Mouse (Mus musculus): ENCODE measurements around the gene Lgmn. TPM values are rescaled to one million over a fixed set of nuclear protein-coding genes. Genes with fewer than 3 reads are reported as not detected.

Gene Lgmn
- polyA plus RNA-seq, 1 experiment from 2014 or later: 75.0 TPM

DNA sequence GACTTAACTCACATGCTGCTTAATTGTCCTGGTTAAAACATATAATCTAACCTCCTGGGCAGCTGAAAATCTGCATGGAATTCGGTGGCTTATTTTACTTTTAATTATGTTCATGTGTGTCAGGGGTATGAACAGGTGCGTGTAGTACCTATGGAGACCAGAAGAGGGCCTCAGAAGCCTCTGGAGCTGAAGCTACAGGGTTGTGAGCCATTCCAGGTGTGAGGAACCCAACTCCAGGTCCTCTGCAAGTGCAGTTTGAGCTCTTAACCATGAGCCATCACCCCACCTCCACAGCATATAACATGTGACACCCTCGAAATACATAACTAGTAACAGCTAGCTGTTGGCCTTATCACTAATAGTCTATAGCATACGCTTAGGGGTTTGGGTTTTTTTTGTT, 47.6 kb downstream of the Lgmn start:
- DNase-seq (ENCODE audit: low spot score): peak; percentile 54

DNA sequence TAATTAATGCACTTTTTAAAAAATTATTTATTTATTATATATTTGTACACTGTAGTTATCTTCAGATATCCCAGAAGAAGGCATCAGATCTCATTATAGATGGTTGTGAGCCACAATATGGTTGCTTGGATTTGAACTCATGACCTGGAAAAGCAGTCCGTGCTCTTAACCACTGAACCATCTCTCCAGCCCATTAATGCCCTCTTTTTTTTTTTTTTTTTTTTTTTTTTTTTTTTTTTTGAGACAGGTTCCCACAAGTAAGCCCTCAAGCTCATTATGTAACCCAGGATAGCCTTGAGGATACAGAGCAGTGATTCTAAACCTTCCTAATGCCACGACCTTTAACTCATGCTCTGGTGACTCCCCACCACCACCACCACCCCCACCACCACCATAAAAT, 48.5 kb downstream of the Lgmn start:
- no peak for DNase-seq (ENCODE audit: low spot score)

DNA sequence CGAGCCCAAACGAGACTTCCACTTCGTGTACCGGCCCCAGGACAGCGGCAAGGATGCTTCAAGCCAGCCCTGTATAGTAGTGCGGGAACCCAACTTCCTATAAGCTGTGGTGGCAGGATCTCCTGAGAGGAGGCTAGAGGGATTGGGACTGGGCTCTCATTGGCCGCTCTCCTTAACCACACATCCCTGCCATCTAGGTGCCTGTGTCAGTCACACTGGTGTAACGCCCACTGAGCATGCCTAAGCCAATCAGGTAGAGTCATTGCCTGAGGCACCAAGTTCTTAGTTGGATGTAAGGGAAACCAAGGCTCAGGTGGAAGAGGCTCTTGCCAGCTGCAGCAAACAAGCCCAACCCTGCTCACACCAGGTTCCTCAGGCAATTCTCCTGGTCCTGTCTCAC, 49.6 kb downstream of the Lgmn start:
- no peak for DNase-seq (ENCODE audit: low spot score)

DNA sequence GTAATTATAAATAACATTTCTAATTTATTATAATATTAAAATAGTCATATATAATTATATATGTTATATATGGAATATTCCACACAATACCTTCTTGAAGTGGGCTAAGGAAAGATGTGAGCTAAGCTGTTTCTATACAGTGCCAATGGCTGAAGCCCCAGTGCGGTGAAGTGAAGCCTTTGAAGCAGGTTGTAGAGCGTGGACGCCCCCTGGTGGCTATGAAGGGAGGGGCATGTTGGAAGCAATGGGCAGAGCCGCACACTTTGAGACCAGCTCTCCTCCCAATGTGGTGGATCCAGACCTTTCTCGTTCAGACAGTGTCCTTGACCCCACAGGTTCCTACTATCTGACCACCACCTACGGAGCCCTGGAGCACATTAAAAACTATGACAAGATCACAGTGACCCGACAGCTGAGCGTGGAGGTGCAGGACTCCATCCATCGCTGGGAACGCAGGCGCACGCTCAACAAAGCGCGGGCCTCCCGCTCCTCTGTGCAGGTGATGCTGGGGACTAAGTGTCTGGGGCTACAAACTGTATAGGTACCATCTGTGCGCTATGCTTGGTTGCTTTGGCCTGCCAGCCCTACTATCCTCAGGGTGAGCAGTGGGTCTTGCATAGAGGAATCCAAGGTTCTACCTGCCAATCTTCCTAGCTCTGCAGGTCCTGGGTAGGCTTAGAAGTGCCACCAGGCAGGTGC, 52.2 kb downstream of the Lgmn start:
- peak; percentile 79 for DNase-seq (ENCODE audit: low spot score)

DNA sequence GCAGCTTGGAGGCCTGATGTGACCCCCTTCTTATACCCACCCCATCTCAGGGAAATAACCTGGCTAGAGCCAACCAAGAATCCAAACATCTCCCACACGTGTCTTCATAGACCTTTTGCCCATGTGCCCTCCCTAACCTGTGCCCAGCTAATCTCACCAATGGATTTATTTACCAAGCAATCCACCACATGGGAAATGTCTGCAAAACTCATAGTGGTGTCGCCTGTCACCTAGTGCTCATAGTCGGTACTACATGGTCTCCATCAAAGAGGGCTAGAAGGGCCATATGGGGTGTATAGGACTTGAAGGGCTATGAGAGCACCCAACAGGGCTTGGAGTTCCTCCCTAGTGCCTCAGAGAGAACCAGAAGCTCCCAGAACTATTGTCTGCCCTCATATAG, 54.8 kb downstream of the Lgmn start:
- peak; percentile 38 for DNase-seq (ENCODE audit: low spot score)

DNA sequence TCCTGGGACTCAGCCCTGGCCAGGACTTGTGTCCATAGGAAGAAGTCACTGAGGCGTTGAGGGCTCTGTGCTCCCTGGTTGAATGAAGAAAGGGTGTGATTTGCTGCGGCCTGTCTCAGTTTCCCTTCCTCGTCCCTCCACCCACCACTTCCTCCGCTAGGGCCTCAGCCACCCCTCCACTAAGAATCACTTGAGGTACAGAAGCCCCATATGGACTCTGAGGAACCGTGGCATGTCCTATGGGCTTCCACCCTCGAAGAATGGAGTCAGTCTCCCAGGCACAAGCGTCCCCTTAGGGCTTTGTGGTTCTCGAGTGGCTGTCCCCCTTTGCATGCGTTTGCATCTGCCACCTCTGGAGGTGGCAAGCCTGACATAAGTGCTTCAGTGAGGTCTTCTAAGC, 56.3 kb downstream of the Lgmn start:
- DNase-seq (ENCODE audit: low spot score): no peak

DNA sequence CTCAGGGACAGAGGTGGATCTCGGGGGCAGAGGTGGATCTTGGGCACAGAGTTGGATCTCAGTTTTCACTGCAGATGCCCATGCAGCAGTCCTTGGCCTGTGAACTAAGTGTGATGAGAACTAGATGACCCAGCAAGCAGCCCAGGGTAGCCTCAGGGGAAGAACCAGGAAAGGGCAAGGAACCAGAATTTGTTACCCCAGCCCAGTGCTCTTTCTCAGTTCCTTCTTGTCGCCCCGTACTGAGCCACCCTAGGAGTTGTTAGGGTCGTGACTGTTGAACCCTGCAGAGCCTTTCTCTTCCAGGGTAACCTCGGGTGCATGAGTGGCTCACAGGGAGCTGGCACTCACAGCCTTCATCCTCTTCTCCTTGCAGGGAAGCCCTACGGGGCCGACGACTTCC, 57.4 kb downstream of the Lgmn start:
- no peak for DNase-seq (ENCODE audit: low spot score)

DNA sequence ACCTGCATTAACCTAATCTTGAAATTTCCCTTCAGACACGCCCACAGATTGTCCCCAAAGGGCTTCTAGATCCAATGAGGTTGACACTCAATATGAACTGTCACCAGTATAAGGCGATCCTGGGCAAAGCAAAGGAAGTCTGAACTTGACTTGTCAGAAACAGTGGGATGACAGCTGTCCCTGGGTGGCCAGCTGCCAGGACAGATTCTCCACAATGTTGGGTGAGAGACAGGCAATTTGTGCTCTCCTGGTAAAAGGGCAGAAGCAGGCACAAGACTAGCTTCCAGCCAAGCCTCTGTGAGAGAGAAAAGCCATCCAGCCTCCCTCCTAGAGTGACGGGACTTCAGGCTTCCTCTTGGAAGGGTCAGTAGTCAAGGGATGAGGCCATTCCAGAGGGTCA, 67.3 kb downstream of the Lgmn start:
- no peak for DNase-seq (ENCODE audit: low spot score)

DNA sequence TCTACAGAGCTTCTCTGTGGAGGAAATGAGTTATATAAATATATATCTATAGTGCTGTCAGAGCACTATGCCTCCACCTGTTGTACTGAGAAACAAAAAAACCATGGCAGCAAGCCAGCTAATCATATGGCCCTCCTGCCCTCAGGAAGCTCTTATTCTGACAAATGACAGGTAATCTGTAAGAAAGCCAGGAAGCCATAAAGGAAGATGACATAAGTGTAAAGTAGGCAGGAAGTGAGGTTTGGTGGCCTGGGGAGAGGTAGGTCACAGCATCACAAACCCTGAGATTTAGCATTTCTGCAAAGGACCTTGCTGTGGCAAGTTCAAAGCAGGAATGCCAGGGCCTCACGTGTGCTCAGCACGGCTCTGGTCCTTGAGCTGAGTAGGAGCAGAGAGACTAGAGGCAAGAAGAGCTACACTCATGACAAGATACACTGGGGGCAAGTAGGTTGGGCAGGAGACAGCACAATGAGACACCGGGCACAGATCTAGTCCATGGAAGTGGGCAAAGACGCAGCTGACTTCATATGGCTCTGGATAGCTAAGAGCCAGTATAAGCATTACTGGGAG, 68.6 kb downstream of the Lgmn start:
- peak; percentile 37 for DNase-seq (ENCODE audit: low spot score)

DNA sequence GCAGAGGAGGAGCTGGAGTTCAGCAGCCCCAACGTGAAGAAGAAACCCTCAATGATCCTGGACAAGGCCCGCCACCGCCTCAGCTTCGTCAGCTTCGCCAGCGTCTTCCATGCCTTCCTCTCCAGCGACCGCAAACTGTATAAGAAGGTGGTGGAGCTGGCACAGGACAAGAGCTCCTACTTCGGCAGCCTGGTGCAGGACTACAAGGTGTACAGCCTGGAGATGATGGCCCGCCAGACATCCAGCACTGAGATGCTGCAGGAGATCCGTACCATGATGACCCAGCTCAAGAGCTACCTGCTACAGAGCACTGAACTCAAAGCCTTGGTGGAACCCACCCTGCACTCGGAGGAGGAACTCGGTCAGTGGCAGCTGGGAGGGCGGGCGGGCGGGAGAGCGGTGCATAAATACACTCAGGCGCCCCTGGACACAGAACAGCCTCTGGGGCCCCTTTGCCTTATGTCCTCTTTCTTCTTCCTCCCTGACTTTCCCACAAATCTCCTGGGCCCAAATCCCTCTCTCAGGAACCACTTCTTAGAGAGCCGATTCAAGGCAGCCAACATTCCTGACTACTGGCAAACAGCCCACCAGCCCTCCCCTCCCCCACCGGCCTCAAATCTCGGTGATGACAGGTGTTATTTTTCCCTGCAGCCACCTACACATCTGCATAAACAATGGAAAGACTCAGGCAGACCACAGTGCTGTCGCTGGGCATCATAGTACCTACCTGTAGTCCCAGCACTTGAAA, 70.0 kb downstream of the Lgmn start:
- DNase-seq (ENCODE audit: low spot score): no peak

DNA sequence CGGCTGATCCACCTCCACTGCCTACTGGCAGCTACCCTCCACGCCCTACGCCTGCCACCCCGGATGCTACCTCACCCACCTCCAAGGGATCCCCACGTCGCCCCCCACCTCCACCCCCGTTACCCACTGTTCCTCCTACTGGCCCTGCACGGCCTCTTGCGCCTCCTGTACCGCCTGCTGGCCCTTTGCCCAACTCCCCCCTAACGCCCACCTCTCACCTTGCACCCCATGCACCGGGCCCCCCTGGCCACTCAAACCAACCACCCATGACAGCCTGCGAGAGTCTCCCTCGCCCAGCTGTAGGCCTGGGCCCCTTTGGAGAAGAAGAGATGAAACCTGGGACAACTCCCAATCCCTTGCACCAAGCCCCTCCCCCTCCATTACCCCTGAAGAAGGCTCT, 71.1 kb downstream of the Lgmn start:
- no peak for DNase-seq (ENCODE audit: low spot score)

DNA sequence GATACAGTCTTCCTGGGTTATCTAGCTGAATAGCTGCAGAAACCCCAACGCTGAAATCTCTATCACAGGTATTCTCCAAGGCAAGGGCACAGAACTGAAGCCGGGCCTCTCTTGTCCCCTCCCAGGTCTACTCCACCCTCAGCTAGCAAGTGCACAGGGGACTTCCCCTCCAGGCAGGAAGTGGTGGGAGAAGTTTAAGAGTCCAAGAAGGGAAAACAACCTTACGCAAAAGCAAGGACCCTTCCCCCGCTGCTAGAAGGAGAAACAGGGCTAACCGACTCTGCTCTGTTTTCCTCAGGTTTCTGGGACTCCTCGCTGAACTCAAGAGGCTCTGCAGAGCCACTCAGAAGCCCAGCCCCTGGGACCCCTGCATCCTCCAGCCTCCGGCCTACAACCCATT, 71.5 kb downstream of the Lgmn start:
- DNase-seq (ENCODE audit: low spot score): peak; percentile 47

DNA sequence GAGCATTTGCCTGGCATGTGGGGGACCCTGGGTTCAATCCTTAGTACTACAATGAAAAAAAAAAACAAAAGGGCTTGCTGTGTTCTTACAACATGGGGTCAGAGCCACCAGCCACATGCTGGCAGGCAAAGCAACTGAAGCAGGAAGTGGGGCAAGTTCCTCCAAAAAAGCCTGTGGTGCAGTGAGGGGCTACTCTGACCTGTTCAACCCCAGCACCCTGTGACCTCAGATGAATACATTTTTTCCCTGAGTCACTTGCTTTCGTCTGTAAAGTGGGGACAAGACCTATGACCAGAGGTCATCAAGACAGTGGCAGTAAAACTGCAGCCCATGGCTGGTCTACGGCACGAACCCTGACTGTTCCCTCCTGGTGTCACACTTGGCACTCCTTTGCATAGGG, 72.5 kb downstream of the Lgmn start:
- no peak for DNase-seq (ENCODE audit: low spot score)

DNA sequence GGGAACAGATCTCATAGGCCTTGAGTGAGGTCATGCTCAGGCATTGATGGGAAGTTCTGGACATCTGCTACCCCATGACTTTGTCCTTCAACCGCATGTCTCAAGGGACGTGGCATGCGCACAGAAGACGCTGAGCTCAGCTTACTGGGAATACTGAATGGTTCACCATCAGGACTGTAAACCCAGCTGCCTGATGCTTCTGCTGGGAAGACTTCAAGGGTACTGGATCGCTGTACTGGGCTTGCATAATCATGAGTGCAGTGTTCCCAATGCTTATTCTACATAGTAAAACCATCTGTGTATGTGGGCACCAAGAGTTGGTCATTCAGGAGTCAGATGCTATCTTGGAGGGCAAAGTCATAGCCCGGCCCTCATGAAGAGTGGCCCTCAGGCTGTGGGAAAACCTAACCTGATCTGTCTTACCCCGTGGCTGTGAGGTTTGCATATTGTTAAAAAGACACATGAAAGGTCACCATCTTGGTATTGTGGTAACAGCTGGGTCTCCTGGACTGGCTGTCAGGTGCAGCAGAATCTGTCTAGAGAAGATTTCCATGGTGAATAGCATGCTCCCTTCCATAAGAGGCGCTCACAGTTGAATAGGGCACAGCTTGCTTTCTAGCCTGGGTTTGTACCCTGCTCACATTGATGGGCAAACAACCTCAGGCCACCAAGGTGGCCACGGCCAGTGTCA, 73.3 kb downstream of the Lgmn start:
- DNase-seq (ENCODE audit: low spot score): no peak

DNA sequence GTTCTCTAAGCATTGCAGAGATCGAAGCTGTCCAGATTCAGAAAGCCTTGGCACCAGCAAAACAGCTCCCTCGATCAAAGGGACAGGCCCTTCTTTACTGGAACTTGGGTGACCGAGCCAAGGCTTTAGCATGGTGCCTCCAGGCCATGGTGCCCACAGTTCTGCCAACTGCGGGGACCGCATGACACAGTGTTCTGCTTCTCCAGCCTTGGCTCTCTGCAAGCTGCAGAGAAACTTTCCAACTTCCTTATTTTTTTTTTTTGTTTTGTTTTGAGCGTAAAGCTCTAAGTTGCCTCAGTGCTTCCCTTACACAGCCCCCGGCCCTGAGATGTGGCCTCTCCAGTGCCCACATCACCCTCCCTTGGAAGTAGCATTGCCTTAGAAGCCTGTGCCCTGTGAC, 74.6 kb downstream of the Lgmn start:
- no peak for DNase-seq (ENCODE audit: low spot score)

DNA sequence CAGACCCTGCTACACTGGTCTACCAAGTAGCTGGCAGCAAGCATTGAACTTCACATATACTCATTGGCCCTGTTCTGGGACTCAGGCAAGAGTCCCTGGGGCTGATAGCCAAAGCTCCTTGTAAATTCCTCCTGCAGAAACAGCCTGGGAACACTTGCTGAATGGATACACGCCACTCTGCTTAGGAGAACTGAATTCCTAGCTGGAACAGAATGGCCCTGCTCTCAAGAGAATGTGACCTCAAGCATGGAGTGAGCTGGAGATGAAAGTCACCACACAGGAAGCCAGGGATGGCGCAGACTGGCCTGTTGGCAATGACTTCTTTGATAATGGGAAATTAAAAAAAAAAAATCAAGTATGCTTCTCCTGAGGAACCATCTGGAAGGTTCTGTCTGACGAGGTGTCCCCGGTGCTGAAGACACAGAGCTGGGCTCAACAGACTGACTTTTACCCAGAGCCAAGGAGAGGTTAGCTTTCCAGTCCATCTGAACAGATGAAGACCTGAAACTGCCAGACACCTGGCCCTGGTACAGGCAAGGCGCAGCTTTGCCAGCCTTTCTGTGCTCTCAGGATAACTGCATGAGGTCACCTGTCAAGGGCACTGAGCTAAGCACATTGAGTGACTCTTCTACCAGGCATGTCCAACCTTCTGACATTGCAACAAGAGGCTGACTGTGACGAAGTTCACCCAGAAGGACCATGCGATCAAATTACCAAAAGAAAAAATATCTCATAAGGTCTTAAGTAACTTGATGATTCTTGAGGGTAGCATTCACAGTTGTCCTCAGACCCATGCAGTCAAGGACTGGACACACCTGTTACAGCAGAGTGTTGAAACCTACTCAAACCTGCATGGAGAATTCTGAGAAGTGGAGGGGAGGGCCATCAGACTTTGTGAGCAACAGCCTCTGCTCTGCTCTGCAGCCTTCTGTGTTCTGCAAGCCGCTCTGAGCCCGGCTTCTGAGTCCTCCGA, 78.1 kb downstream of the Lgmn start:
- no peak for DNase-seq (ENCODE audit: low spot score)

DNA sequence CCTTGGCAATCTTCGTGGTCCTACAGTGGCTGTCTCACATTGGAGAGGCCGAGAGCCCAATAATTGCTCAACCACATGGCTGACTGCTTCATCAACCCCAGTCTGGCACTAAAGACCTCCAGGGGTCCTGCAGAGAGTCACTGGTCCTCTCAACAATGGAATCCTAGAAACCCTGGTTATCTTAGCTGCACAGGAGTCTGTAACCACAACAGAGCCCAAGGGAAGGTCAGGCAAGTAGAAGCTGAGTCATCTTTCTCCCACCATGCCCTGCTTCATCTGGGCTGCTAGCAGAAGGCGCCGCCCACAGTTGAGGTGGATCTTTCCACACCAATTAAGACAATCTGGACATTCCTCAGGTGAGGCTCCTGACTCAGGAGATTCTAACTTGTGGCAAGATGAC, 80.2 kb downstream of the Lgmn start:
- no peak for DNase-seq (ENCODE audit: low spot score)

DNA sequence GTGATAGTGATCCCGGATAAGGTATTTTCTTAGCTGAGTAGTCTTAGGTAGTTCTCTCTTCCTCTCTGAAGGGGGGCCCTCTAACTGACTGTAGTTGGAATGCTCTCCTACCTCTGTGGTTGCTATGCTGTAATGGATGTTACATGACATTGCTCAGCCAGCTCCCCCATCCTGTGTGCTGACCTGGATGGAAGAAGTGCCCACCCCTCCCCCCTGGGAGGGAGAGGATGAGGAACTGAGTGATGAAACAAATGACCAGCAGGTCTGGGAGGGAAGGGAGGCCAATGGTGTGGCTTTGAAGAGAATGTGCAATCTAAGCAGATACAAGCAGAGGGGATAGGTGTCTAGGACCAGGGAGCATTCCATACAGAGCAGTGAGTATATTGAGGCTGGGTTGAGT, 82.8 kb downstream of the Lgmn start:
- DNase-seq (ENCODE audit: low spot score): no peak

DNA sequence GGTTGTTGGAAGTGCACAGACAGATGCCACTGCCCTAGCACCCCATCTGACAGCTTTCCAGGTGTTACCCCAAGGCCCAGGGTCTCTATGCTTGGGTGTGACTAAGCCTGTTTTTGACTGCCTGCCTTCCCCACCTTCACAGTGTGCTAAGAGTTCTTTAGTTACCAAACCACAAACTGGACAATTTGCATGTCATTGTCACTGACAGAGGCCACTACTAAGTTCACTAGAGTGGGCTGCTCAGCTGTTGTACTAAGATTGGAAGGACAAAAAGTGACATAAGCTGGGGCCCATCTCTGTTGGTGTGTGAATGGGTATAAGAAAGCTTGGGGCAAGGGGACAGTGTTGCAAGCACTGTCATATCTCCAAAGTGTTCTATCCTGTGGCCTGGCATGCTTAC, 83.8 kb downstream of the Lgmn start:
- DNase-seq (ENCODE audit: low spot score): no peak

DNA sequence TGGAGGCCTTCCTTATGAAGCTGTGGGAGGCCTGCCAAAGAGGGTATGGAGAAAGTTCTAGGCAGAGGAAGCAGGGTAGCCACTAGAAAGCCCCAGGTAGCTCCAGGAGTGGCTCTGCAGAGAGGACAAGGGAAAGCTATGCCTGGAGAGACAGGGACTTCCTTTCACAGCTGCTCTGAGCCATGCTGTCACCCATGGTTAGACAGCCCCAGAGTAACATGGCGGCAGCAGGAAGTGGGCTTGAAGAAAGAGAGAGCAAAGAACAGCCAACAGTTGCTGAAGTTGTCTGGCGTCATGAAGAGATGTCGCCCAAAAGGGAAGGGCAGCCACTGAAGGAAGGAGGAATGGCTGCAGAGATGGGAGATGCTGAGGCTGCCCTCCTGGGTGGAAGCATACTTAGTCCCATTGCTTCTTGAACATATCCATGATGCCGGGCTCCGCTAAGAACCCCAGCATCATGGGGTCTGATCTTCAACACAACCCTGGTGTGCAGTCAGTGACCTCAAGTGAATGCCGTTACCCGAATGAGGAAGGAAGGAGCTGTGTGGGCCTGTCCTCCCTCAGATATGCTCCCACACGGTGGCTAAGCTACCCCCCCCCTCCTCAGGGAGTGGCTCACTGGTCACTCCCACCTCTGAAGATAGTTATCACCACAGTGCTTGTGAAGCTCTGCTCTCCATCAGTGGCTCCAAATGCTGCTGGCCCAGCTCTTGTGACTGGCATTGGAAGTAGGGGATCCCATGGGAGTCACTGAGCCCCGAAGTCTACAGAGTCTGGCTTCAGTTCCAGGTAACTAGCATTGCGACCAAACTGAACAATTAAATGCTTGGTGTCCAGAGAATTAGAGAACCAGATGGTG, 85.3 kb downstream of the Lgmn start:
- no peak for DNase-seq (ENCODE audit: low spot score)
